Mouse (Mus musculus): ENCODE measurements around the gene Ctsc.
"Not testable (repeated sequence)": the region's sequence is repeated elsewhere in the genome, so short reads cannot be mapped to it uniquely, and the experiment has no call there.

Ctsc gene

GRCm38 (mm10) chr7:88277858-88278627 is at the start of gene Ctsc:
Gene Ctsc (plus strand): TSS chr7:88278085.
- peak; percentile 74 to 83 for DNase-seq

GRCm38 (mm10) chr7:88229051-88229450 is 48.8 kb upstream of the Ctsc start:
- DNase-seq = no peak

DNA sequence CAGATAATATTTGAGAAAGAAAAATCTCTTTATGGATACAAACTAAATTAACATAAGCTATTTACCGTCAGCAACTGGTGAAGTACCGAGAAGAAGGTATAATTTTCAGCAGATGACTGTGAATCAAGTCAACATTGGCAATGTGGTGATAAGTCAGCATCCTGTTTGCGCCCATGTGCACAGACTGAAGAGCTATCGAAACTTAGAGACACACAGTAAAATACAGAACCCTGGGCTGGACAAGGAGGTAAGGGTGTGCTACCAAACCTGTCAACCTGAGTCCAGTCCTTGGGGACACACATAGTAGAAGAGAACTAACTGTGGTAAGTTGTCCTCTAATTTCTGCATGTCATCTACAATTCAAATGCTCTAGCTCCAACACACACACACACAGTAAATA is 47.8 kb upstream of the Ctsc start:
- DNase-seq = no peak

DNA sequence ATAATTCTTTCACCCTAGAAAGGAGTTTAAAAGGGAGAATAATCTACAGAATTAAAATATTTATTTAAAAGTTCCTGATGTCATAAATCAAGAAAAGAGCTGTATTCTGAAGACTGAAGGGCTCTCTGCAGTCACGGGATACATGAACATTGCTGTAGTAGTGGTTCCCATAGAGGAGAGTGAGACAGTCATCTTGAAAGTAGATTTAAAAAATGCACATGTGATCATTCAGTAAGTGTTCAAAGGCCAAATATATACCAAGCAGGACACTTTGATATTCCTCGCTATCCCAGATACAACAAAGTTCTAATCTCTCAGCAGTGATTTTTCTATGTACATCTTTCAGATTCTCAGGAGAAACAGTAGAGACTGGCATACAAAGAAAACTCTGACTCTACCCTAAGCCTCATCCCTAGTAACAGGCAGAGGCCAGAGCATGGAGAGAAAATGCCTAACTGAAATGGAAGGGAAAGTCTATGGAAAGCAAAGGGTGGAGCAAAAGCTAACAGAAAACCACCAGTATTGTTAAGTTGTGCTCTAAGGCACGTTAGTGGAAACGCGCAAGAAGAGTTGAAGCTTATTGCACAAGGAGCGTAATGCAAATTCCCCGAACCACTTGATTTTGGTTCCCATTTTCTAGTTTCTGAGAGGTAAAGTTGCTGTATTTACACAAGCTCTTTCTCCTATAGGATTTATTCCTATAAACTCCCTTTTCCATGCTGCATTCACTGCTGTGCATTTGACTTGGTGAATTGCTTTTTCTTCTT is 46.9 kb upstream of the Ctsc start:
- DNase-seq = no peak

- DNase-seq = no peak
Observed at GRCm38 (mm10) chr7:88243059-88243458, 34.8 kb upstream of the Ctsc start.

GRCm38 (mm10) chr7:88244462-88244861 is 33.4 kb upstream of the Ctsc start:
- no peak for DNase-seq

DNA sequence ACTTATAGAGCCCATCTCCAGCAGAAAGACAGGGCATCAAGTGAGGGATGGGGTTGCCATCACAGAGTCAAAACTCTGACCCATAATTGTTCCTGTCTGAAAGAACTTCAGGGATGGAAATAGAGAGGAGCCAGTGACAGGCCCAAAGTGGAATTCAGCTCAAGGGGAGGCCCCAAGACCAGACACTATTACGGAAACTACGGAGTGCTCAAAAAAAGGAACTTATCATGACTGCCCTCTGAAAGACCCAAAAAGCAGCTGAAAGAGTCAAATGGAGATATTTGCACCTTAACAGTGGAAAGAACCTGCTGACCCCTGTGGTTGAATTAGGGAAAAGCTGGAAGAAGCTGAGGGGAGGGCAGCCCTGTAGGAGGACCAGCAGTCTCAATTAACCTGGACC is 27.5 kb upstream of the Ctsc start:
- not testable (repeated sequence) for DNase-seq

DNA sequence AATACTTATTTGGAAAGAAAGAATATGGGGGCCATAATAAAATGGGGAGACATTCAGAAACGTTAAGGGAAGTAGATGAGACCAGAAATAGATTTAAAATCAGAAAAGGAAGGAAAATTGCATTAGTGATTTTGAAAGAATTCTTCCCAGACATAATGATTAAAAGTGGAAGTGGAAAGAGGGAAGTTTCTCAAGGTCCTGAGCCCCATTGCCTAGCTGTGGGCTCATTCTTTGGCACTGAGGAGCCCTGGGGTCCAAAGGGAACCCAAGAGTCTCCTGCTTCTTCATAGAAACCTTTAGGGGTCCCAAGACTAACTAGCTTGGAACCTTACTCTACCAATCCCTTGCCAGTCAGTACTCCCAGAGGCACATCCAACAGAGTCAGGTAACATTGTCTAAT is 26.4 kb upstream of the Ctsc start:
- no peak for DNase-seq

- DNase-seq = no peak
Observed at GRCm38 (mm10) chr7:88252129-88252528, 25.8 kb upstream of the Ctsc start.

DNA sequence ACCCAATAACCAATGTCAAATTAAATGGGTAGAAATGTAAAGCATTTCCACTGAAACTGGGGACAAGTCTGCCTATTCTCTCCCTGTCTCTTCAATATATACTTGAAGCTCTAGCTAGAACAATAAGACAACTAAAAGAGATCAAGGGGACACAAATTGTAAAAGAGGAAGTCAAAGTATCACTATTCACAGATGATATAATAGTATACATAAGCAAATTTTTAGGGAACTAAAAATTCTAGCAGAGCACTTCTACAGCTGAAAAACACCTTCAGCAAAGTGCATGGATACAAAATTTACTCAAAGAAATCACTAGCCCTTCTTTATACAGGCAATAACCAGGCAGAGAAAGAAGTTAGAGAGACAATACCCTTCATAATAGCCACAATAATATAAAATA is 23.0 kb upstream of the Ctsc start:
- DNase-seq = no peak

GRCm38 (mm10) chr7:88259155-88259925 is 18.5 kb upstream of the Ctsc start:
- no peak for DNase-seq

- no peak for DNase-seq
Observed at GRCm38 (mm10) chr7:88261799-88262198, 16.1 kb upstream of the Ctsc start.

- DNase-seq = peak in 1 of 2 experiments; percentile 12
Observed at GRCm38 (mm10) chr7:88264861-88265260, 13.0 kb upstream of the Ctsc start.

DNA sequence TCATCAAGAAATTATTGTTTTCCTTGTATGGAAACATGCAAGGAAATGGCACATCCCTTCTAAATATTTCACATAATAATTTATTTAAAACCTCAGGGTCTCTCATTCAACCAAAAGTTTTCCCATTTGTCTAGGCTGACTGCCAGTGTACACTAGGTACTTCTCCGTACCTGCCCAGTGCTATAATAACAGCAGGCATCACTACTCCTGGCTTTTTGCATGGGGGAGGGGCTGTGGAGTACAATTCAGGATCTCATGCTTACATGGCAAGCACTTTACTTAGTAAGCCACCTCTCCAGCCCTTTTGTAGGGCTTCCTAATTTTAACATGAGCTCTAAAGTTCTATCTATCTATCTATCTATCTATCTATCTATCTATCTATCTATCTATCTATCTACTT is 8.0 kb upstream of the Ctsc start:
- no peak for DNase-seq

DNA sequence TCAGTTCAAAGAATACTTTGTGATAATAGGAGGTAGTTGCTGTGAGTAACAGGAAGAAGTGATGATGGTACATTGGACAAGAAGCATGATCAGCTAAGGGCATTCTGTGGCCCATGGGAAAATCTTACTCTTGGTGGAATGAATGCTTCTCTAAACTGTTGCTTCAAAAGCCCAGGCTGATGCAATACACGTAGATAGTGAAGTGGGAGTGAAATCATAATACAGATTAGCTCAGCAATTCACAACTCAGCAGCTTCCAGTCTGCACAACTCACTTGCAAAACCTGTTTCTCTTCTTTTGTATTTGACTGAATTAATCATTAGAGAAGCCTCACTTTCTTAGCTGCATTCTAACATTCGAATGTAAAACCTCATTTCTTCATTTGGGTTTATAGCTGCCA is 6.4 kb upstream of the Ctsc start:
- no peak for DNase-seq

GRCm38 (mm10) chr7:88276914-88277765 is 745 bp upstream of the Ctsc start:
- DNase-seq = no peak

DNA sequence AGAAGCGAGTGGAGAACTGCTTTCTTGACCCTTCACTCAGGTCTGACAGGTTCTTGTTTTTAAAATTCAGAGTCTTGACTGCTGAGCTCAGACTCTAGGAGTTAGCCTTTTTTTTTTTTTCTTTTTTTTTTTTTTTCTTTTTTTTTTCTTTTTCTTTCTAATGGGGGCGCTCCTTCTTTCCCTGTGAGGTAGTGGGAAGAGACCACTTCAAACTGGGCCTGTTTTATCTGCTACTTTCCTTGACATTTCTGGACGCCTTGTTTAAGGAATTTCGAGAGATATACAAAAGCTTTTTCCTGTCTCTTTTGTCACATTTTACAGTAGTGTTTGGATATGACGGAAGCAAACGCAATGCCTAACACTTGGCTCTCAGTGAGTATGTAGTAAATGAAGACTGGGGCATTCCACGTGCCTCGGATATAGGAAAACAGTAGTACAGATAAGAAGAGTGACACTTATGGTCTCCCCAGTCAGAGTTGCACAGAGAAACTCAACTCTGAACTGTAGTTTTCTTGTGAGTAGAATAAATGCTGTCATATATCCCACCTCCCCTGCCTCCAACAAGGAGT is 827 bp downstream of the Ctsc start:
- no peak for DNase-seq

DNA sequence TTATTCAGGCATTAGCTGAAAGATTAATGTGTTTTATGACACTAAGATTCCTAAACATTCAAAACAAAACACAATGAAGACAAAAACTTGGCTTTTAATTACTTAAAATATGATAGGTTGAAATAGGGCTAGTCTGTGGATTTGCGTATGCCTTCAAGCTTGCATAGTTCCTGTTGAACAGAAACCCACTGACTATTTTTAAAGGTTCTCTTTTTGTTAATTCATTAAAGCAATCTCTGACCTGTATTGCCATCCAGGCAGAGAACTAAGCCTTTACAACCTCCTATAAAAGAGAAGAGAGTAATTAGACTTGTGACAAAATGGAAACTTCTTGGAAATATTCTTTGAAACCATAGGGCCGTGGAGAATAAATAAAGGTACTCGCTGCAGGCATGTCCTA is 7.4 kb downstream of the Ctsc start:
- no peak for DNase-seq

- DNase-seq = no peak
Observed at GRCm38 (mm10) chr7:88291036-88291435, 13.2 kb downstream of the Ctsc start.

DNA sequence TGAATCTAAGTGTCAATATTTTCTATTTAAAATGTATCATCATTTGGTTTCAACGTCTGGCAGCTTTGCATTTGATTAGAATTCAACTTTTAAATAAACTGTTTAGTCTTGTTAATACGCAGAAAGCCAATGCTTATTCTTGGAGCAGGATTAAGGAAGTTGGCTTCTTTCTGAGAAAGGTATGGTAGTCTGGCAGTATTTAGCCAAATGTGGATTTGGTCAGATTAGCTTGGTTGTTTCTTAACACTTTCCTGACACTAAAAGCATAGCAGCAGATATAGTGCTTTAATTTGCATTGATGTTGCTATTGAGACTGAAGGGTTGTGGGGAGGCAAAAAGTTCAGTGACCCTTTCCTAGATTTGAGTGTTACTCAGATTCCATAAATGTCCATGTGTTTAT is 14.2 kb downstream of the Ctsc start:
- DNase-seq = no peak

- no peak for DNase-seq
Observed at GRCm38 (mm10) chr7:88293907-88294306, 16.0 kb downstream of the Ctsc start.

DNA sequence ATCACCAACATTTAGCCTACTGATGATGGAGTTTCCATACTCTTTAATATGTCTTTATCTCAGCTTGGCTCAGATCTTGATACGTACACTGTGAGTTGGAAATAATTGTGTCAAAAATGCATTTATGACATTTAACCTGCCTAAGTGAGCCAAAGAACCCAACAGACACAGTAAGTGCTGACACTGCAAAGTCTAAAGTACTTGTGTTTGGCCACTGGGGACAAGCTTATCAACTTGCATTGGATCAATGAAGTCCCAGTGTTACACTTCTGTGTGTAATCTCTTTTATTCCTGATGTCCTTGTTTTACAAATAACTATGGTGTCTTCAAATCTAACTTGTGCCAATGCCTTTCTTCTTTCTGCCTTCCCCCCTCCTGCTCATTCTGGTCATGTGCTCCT is 18.1 kb downstream of the Ctsc start:
- no peak for DNase-seq

All from kidney, postnatal 36 days (tissue).